Mouse (Mus musculus) heart, embryonic 14.5 days (tissue): Measurements from ENCODE around the gene Macf1. TPM values are rescaled to one million over a fixed set of nuclear protein-coding genes. Genes with fewer than 3 reads are reported as not detected.

Experiments
- ATAC-seq: fragments of 200-750 bp; cut with Nextera tagmentation; 2 replicates; pipeline ENCODE4 v1.8.0; 2017; ENCODE audit warnings: low read depth, moderate TSS enrichment; ENCODE audit not compliant: insufficient number of reproducible peaks, insufficient read depth, low FRiP score
- H3K27ac ChIP-seq, 2 experiments: fragments of 200-500 bp in 1 of 2; fragments of 300-500 bp in 1 of 2; sonication (generic) in 1 of 2; replicated peaks in 1 of 2; 2 replicates each; pipeline ENCODE4 v1.5.1; 2012 to 2014; ENCODE audit warnings: low read depth in 2 of 2, low read length in 2 of 2, control low read depth in 1 of 2, mild to moderate bottlenecking in 1 of 2, mixed read lengths in 1 of 2; ENCODE audit not compliant: control insufficient read depth in 1 of 2, insufficient read depth in 1 of 2
- H3K27me3 ChIP-seq: fragments of 300-500 bp; sonication (generic); 2 replicates; pipeline ENCODE4 v1.6.1; 2014; ENCODE audit warnings: mild to moderate bottlenecking, low read length, control low read depth; ENCODE audit not compliant: control insufficient read depth, insufficient read depth
- H3K36me3 ChIP-seq: fragments of 300-500 bp; sonication (generic); 2 replicates; pipeline ENCODE4 v1.6.1; 2014; ENCODE audit warnings: mild to moderate bottlenecking, control low read depth, low read length, mixed read lengths; ENCODE audit not compliant: control insufficient read depth, insufficient read depth
- H3K4me1 ChIP-seq, 2 experiments: fragments of 200-500 bp in 1 of 2; fragments of 300-500 bp in 1 of 2; sonication (generic) in 1 of 2; 2 replicates each; pipeline ENCODE4 v1.6.1; 2012 to 2014; ENCODE audit warnings: low read length in 2 of 2, control low read depth in 1 of 2, mixed read lengths in 1 of 2; ENCODE audit not compliant: control insufficient read depth in 2 of 2, insufficient read depth in 2 of 2
- H3K4me2 ChIP-seq: fragments of 300-500 bp; sonication (generic); 2 replicates; pipeline ENCODE4 v1.6.1; 2014; ENCODE audit warnings: mild to moderate bottlenecking, low read length
- H3K4me3 ChIP-seq, 2 experiments: fragments of 200-500 bp in 1 of 2; fragments of 300-500 bp in 1 of 2; sonication (generic) in 1 of 2; 2 replicates each; pipeline ENCODE4 v1.5.1; 2012 to 2014; ENCODE audit warnings: low read length in 2 of 2, mild to moderate bottlenecking in 2 of 2, control low read depth in 1 of 2, low read depth in 1 of 2, moderate library complexity in 1 of 2; ENCODE audit not compliant: control insufficient read depth in 1 of 2, insufficient read depth in 1 of 2
- H3K9ac ChIP-seq: fragments of 300-500 bp; sonication (generic); 2 replicates; pipeline ENCODE4 v1.6.1; 2014; ENCODE audit warnings: mild to moderate bottlenecking, low read length
- H3K9me3 ChIP-seq: fragments of 300-500 bp; sonication (generic); 2 replicates; pipeline ENCODE4 v1.6.1; 2016; ENCODE audit warnings: low read length, control low read depth; ENCODE audit not compliant: control insufficient read depth
- WGBS: fragments of 180-500 bp; shearing (Covaris S2); extraction: QIAGEN DNeasy Blood & Tissue Kit; methylation state at CpG from one replicate; pipeline ENCODE4 v1.1.7; 2014; 5-methylcytosine and 5-hydroxymethylcytosine counted together
- polyA plus RNA-seq: library from polyadenylated mRNA; unstranded; fragments of >200 nt; fragmentation: Nextera tagmentation; extraction: Ambion mirVana; gene quantifications from 2 replicates; pipeline ENCODE4 v1.2.1, GENCODE M21; 2014

Gene Macf1
- polyA plus RNA-seq, 1 experiment from 2014 or later = 107 TPM

DNA sequence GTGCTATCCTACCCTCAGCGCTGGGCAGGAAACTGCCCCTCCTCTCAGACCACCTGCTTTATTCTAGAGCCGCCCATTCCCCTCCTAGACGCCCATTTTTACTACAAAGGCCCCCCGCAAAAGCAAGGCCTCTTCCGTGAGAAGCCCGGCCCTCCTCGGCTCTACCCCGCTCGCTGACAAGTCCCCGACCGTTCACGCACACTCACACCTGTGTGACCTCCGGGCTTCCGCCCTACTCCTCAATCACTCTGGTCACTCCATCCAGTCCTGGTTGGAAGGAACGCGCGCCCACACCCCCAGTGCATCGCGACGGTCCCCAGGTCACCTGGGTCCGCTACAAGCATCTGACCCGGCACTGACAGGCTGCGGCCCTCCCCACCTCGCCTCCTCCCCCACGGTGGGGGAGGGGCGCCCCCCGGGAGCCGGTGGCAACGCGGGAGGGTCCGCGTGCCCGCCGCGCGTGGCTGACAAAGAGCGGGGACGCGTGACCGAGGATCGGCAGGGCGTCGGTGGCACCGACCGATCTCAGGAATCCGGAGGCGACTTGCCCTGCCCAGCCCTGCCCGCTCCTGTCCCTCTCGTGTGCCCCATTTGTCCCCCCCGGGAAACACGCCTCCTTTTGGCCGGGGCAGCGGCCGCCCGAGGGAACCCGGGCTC lies 2.3 kb upstream of the Macf1 start:
- Histone ChIP-seq H3K9ac (peak overlapping the region; percentile 87), H3K36me3 (peaks cover 4% of the 10 kb centered on the region; the same call in 1 of the 2 replicates), H3K27me3 (no peaks in the 10 kb centered on the region), H3K4me3 (peak overlapping the region; percentile 87 to 92), H3K9me3 (no peaks in the 10 kb centered on the region), H3K27ac (peak overlapping the region in 1 of 2 experiments; percentile 48; a peak in 1 of 4 replicates), H3K4me1 (peaks cover 9 to 22% of the 10 kb centered on the region in 2 experiments), H3K4me2 (peak overlapping the region; percentile 99)
- ATAC-seq = peak; percentile 40
- WGBS = under 1% methylated on average over 52 of the region's 56 CpGs

- no peaks in the 10 kb centered on the region for H3K27me3 ChIP-seq
- peak overlapping the region; percentile 99 for H3K4me2 ChIP-seq
- H3K36me3 ChIP-seq = peaks cover 4% of the 10 kb centered on the region; the same call in 1 of the 2 replicates
- no peak for ATAC-seq
- 52% methylated on average over 8 of the region's 8 CpGs for WGBS
- H3K9ac ChIP-seq = peak overlapping the region; percentile 87; the same call in 1 of the 2 replicates
- peak overlapping the region; percentile 87 to 92; a peak in 3 of 4 replicates for H3K4me3 ChIP-seq
- H3K4me1 ChIP-seq = peaks cover 15 to 31% of the 10 kb centered on the region in 2 experiments
- no peaks in the 10 kb centered on the region for H3K9me3 ChIP-seq
- no peak overlapping the region for H3K27ac ChIP-seq
Measured at GRCm38 (mm10) chr4:123685506-123686242, 1.5 kb upstream of the Macf1 start.

DNA sequence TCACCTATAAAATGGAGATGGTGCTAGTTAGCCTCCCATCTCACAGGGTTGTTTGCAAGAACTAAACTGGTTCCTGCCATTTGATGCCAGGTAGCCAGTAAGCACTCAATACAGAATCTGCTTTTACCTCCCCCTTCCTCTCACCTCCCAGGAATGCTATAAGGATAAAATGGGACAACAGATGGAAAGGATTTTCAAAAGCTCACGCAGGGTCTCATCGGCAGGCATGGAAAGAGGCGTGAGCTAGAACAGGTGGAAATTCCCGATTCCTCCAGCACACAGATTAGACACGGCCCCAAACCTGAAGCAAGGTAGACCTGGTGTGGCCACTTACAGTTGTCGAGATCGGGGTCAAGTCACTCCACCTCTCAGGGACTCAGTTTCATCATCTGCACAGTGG lies 886 bp upstream of the Macf1 start:
- peaks cover 4% of the 10 kb centered on the region; the same call in 1 of the 2 replicates for H3K36me3 ChIP-seq
- peak overlapping the region; percentile 99; the same call in 1 of the 2 replicates for H3K4me2 ChIP-seq
- 75% methylated on average over 7 of the region's 7 CpGs for WGBS
- ATAC-seq = no peak
- H3K4me3 ChIP-seq = no peak overlapping the region
- no peak overlapping the region for H3K9ac ChIP-seq
- H3K27ac ChIP-seq = no peak overlapping the region
- H3K27me3 ChIP-seq = no peaks in the 10 kb centered on the region
- H3K9me3 ChIP-seq = no peaks in the 10 kb centered on the region
- peaks cover 15 to 36% of the 10 kb centered on the region in 2 experiments for H3K4me1 ChIP-seq

- Histone ChIP-seq H3K4me3 (no peak overlapping the region), H3K36me3 (peaks cover 4% of the 10 kb centered on the region; the same call in 1 of the 2 replicates), H3K27ac (no peak overlapping the region), H3K9me3 (no peaks in the 10 kb centered on the region), H3K9ac (no peak overlapping the region), H3K4me1 (peaks cover 15 to 37% of the 10 kb centered on the region in 2 experiments), H3K4me2 (no peak overlapping the region), H3K27me3 (no peaks in the 10 kb centered on the region)
- ATAC-seq = no peak
- WGBS = 71% methylated on average over 8 of the region's 8 CpGs
Measured at GRCm38 (mm10) chr4:123682291-123682690, 1.9 kb downstream of the Macf1 start.

DNA sequence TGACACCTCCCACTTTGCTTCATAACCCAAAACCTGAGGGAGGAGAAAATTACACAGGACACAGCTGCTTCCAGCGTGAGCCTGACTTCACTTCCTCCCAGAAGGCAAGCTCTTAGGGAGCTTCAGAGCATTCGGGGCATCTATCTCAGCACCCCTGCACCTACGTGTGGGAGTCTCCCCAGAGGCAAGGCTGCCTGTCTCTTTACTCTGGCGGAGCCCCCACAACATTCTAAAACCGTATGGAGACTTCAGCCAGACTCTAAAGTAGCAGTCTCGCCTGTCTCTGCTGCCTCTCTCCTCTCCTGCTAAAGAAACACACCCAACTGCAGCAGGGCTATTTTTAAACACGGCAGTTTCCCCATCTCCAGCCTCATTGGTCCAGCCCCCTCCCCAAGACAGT lies 3.2 kb downstream of the Macf1 start:
- no peaks in the 10 kb centered on the region for H3K9me3 ChIP-seq
- 14% methylated on average over 7 of the region's 7 CpGs for WGBS
- peak overlapping the region; percentile 51 to 81 for H3K27ac ChIP-seq
- peaks cover 4% of the 10 kb centered on the region; the same call in 1 of the 2 replicates for H3K36me3 ChIP-seq
- ATAC-seq = no peak
- H3K4me3 ChIP-seq = peak overlapping the region in 1 of 2 experiments; percentile 7; a peak in 2 of 4 replicates
- peak overlapping the region; percentile 51 for H3K4me2 ChIP-seq
- peak overlapping the region; percentile 45 for H3K9ac ChIP-seq
- H3K4me1 ChIP-seq = peaks cover 13 to 39% of the 10 kb centered on the region in 2 experiments
- H3K27me3 ChIP-seq = no peaks in the 10 kb centered on the region

- no peaks in the 10 kb centered on the region for H3K36me3 ChIP-seq
- peak overlapping the region; percentile 44 for H3K9ac ChIP-seq
- no peaks in the 10 kb centered on the region for H3K9me3 ChIP-seq
- H3K4me2 ChIP-seq = no peak overlapping the region
- peaks cover 10 to 31% of the 10 kb centered on the region in 2 experiments for H3K4me1 ChIP-seq
- WGBS = 50% methylated on average over 10 of the region's 10 CpGs
- peak overlapping the region; percentile 5 to 47; a peak in 3 of 4 replicates for H3K27ac ChIP-seq
- ATAC-seq = no peak
- no peaks in the 10 kb centered on the region for H3K27me3 ChIP-seq
- no peak overlapping the region for H3K4me3 ChIP-seq
Measured at GRCm38 (mm10) chr4:123677060-123677804, 6.9 kb downstream of the Macf1 start.

GRCm38 (mm10) chr4:123670598-123670997 lies 13.6 kb downstream of the Macf1 start:
- H3K4me3 ChIP-seq = no peak overlapping the region
- ATAC-seq = no peak
- H3K9ac ChIP-seq = no peak overlapping the region
- H3K4me1 ChIP-seq = peaks cover 2 to 19% of the 10 kb centered on the region in 2 experiments; a peak in 3 of 4 replicates
- no peak overlapping the region for H3K4me2 ChIP-seq
- H3K9me3 ChIP-seq = no peaks in the 10 kb centered on the region
- H3K27ac ChIP-seq = no peak overlapping the region
- peaks cover 5% of the 10 kb centered on the region for H3K36me3 ChIP-seq
- H3K27me3 ChIP-seq = no peaks in the 10 kb centered on the region
